Mouse (Mus musculus) limb, embryonic 11.5 days (tissue): ENCODE data around the gene P2ry13. TPM values are rescaled to one million over a fixed set of nuclear protein-coding genes. Genes with fewer than 3 reads are reported as not detected.

Experiments
- ATAC-seq: fragments of 200-750 bp; cut with Nextera tagmentation; 2 replicates; pipeline ENCODE4 v1.8.0; 2017; ENCODE audit warnings: low read depth; ENCODE audit not compliant: insufficient number of reproducible peaks, low FRiP score, low TSS enrichment
- DNase-seq: peaks from one replicate; pipeline ENCODE4 v3.0.0-alpha.2; 2015; ENCODE audit warnings: low spot score
- H3K27ac ChIP-seq: fragments of 300-500 bp; sonication (generic); replicated peaks from 2 replicates; pipeline ENCODE4 v1.5.1; 2014; ENCODE audit warnings: low read depth, mild to moderate bottlenecking, low read length
- H3K27me3 ChIP-seq: fragments of 300-500 bp; sonication (generic); 2 replicates; pipeline ENCODE4 v1.6.1; 2014; ENCODE audit warnings: mild to moderate bottlenecking, low read length, mixed read lengths; ENCODE audit not compliant: control insufficient read depth, insufficient read depth
- H3K36me3 ChIP-seq: fragments of 300-500 bp; sonication (generic); 2 replicates; pipeline ENCODE4 v1.6.1; 2014; ENCODE audit warnings: mild to moderate bottlenecking, low read length, moderate library complexity, mixed read lengths; ENCODE audit not compliant: control insufficient read depth, insufficient read depth
- H3K4me1 ChIP-seq: fragments of 300-500 bp; sonication (generic); 2 replicates; pipeline ENCODE4 v1.6.1; 2014; ENCODE audit warnings: low read length, mixed read lengths; ENCODE audit not compliant: control insufficient read depth, insufficient read depth
- H3K4me2 ChIP-seq: fragments of 300-500 bp; sonication (generic); 2 replicates; pipeline ENCODE4 v1.6.1; 2014; ENCODE audit warnings: low read depth, mild to moderate bottlenecking, moderate library complexity; ENCODE audit not compliant: severe bottlenecking
- H3K4me3 ChIP-seq: fragments of 300-500 bp; sonication (generic); 2 replicates; pipeline ENCODE4 v1.5.1; 2014; ENCODE audit warnings: low read depth, low read length
- H3K9ac ChIP-seq: fragments of 300-500 bp; sonication (generic); 2 replicates; pipeline ENCODE4 v1.6.1; 2014; ENCODE audit warnings: mild to moderate bottlenecking, low read length
- H3K9me3 ChIP-seq: fragments of 300-500 bp; sonication (generic); 2 replicates; pipeline ENCODE4 v1.6.1; 2016; ENCODE audit warnings: low read length; ENCODE audit not compliant: control insufficient read depth
- WGBS: fragments of 180-500 bp; shearing (Covaris S2); extraction: QIAGEN DNeasy Blood & Tissue Kit; methylation state at CpG from one replicate; pipeline ENCODE4 v1.1.7; 2014; 5-methylcytosine and 5-hydroxymethylcytosine counted together
- polyA plus RNA-seq: library from polyadenylated mRNA; unstranded; fragments of >200 nt; fragmentation: Nextera tagmentation; extraction: Ambion mirVana; gene quantifications from 2 replicates; pipeline ENCODE4 v1.2.1, GENCODE M21; 2014

Gene P2ry13
- polyA plus RNA-seq, 1 experiment from 2014 or later = 0.20 TPM

DNA sequence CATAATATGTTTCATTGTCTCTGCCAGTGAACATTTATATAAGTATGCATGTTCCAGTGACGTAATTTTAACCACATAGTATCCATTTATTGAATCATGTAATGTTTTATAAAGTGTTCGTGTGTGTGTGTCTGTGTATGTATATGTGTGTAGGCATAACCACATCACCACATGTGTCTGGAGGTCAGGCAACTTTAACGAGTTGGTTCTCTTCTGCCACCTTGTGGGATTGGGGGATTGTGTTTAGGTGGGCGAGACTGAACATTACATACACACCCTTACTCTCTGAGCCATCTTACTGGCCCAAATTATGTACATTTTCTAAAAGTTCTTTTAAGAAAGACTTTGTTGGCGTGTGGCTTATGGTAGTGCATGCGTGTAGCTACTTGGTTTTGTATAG lies 42.2 kb downstream of the P2ry13 start:
- Histone ChIP-seq H3K4me1 (no peaks in the 10 kb centered on the region), H3K4me2 (no peak overlapping the region), H3K9ac (no peak overlapping the region), H3K27me3 (no peaks in the 10 kb centered on the region), H3K9me3 (no peaks in the 10 kb centered on the region), H3K27ac (no peak overlapping the region), H3K36me3 (no peaks in the 10 kb centered on the region), H3K4me3 (no peak overlapping the region)
- WGBS = 90% methylated on average over 6 of the region's 6 CpGs
- ATAC-seq (no peak), DNase-seq (no peak)

DNA sequence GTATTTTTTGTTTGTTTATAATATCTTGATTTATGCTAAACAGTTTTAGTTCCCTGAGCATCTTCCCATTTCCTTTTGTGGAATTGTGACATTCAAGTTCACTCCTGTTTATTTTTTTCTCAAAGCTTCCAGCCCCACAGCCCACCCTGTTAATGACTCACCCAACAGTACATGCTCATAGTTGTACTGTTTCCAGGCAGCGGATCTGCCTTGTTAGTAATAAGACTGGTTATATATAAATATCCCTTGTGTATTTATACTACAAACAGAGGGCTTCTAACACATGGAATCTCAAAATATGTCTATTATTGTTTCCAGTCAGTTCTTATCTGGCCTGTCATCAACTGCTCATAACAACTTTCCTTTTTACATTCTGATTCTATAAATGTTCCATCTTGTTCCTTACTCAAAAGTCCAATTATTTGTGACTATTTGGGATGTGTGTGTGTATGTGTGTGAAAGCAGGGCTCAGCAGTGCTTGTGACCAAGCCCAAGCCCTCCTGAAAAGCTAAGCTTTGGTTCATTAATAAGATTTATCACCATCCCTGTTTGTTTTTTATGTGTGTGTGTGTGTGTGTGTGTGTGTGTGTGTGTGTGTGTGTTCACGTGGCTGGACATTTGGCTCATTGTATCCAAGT lies 43.1 kb downstream of the P2ry13 start:
- Histone ChIP-seq H3K36me3 (no peaks in the 10 kb centered on the region), H3K27me3 (no peaks in the 10 kb centered on the region), H3K9me3 (no peaks in the 10 kb centered on the region), H3K4me3 (no peak overlapping the region), H3K27ac (no peak overlapping the region), H3K4me2 (no peak overlapping the region), H3K4me1 (no peaks in the 10 kb centered on the region), H3K9ac (no peak overlapping the region)
- whole genome bisulfite sequencing = 61% methylated on average over 2 of the region's 2 CpGs
- ATAC-seq = no peak
- no peak for DNase-seq

- Histone ChIP-seq H3K4me2 (no peak overlapping the region), H3K27me3 (no peaks in the 10 kb centered on the region), H3K4me3 (no peak overlapping the region), H3K36me3 (no peaks in the 10 kb centered on the region), H3K9me3 (no peaks in the 10 kb centered on the region), H3K27ac (no peak overlapping the region), H3K9ac (no peak overlapping the region), H3K4me1 (no peaks in the 10 kb centered on the region)
- DNase-seq = no peak
- ATAC-seq = no peak
- WGBS = 93% methylated on average over 1 of the region's 1 CpGs
Observed at GRCm38 (mm10) chr3:59160465-59160864, 50.2 kb downstream of the P2ry13 start.

Other genes with a start within 250 kb of the P2ry13 start
- gene Med12l, start 205.1 kb downstream of the P2ry13 start, polyA plus RNA-seq = 1.6 and 2.1 TPM in 2 replicates
- gene Gpr171, start 109.1 kb downstream of the P2ry13 start, polyA plus RNA-seq = 0.57 and 0.91 TPM in 2 replicates
- gene P2ry14, start 57.3 kb downstream of the P2ry13 start, polyA plus RNA-seq = 0.96 and 1.1 TPM in 2 replicates
- gene Gpr87, start 15.8 kb downstream of the P2ry13 start, polyA plus RNA-seq = 0.68 and 1.1 TPM in 2 replicates
- 0.60 and 0.93 TPM in 2 replicates for gene P2ry12, start 52.0 kb upstream of the P2ry13 start, polyA plus RNA-seq
- 4.6 and 4.7 TPM in 2 replicates for gene Igsf10, start 133.5 kb upstream of the P2ry13 start, polyA plus RNA-seq